Mouse (Mus musculus) neural tube, embryonic 14.5 days (tissue): ENCODE measurements at regions not wholly inside any gene's neighbourhood (a gene's known extent, or its start where the extent isn't known, plus 50 kb on each side); places are given as distances from the start of the nearest gene placed in this dataset.

ENCODE experiments used
- ATAC-seq: fragments of 200-750 bp; cut with Nextera tagmentation; 2 replicates; pipeline ENCODE4 v1.8.0; 2017; ENCODE audit warnings: low read depth, mild to moderate bottlenecking, moderate TSS enrichment, moderate library complexity
- H3K27ac ChIP-seq: fragments of 300-500 bp; sonication (generic); 2 replicates; pipeline ENCODE4 v1.5.1; 2014; ENCODE audit warnings: low read depth, mild to moderate bottlenecking, control low read depth, low read length, moderate library complexity, mixed read lengths
- H3K27me3 ChIP-seq: fragments of 300-500 bp; sonication (generic); 2 replicates; pipeline ENCODE4 v1.6.1; 2014; ENCODE audit warnings: low read length; ENCODE audit not compliant: control insufficient read depth, insufficient read depth
- H3K36me3 ChIP-seq: fragments of 300-500 bp; sonication (generic); 2 replicates; pipeline ENCODE4 v1.6.1; 2014; ENCODE audit warnings: low read length, mixed read lengths; ENCODE audit not compliant: control insufficient read depth, insufficient read depth
- H3K4me1 ChIP-seq: fragments of 300-500 bp; sonication (generic); 2 replicates; pipeline ENCODE4 v1.6.1; 2014; ENCODE audit warnings: low read length; ENCODE audit not compliant: control insufficient read depth, insufficient read depth
- H3K4me2 ChIP-seq: fragments of 300-500 bp; sonication (generic); 2 replicates; pipeline ENCODE4 v1.6.1; 2014; ENCODE audit warnings: mild to moderate bottlenecking, low read depth, low read length, control low read depth
- H3K4me3 ChIP-seq: fragments of 300-500 bp; sonication (generic); 2 replicates; pipeline ENCODE4 v1.5.1; 2014; ENCODE audit warnings: low read depth, low read length, control low read depth, mixed read lengths
- H3K9ac ChIP-seq: fragments of 300-500 bp; sonication (generic); replicated peaks from 2 replicates; pipeline ENCODE4 v1.6.1; 2014; ENCODE audit warnings: low read depth, mild to moderate bottlenecking, control low read depth, low read length, mixed read lengths
- H3K9me3 ChIP-seq: fragments of 300-500 bp; sonication (generic); 2 replicates; pipeline ENCODE4 v1.6.1; 2016; ENCODE audit warnings: low read length; ENCODE audit not compliant: control insufficient read depth
- WGBS: fragments of 180-500 bp; shearing (Covaris S2); extraction: QIAGEN DNeasy Blood & Tissue Kit; methylation state at CpG from one replicate; pipeline ENCODE4 v1.1.7; 2014; 5-methylcytosine and 5-hydroxymethylcytosine counted together

- Histone ChIP-seq H3K4me1 (no peaks in the 10 kb centered on the region), H3K4me2 (no peak overlapping the region), H3K9me3 (no peaks in the 10 kb centered on the region), H3K27me3 (no peaks in the 10 kb centered on the region), H3K36me3 (no peaks in the 10 kb centered on the region), H3K9ac (no peak overlapping the region), H3K4me3 (no peak overlapping the region), H3K27ac (no peak overlapping the region)
- WGBS: 45% methylated on average over 3 of the region's 3 CpGs
- ATAC-seq: no peak
These were observed 187.8 kb upstream of the Tle4 start for GRCm38 (mm10) chr19:14785661-14786060.

GRCm38 (mm10) chr19:14777709-14778108, 179.9 kb upstream of the Tle4 start:
- no peaks in the 10 kb centered on the region for H3K36me3 ChIP-seq
- no peaks in the 10 kb centered on the region for H3K27me3 ChIP-seq
- peak overlapping the region; percentile 47 for H3K4me2 ChIP-seq
- 0 out of 2 replicates have a peak, but pooled peaks cover 3% of the 10 kb centered on the region for H3K4me1 ChIP-seq
- H3K9ac ChIP-seq: no peak overlapping the region
- H3K27ac ChIP-seq: no peak overlapping the region
- no peaks in the 10 kb centered on the region for H3K9me3 ChIP-seq
- ATAC-seq: peak; percentile 33; the same call in 1 of the 2 replicates
- no peak overlapping the region for H3K4me3 ChIP-seq
- 29% methylated on average over 7 of the region's 7 CpGs for WGBS

- 0 out of 2 replicates have a peak, but pooled peaks cover 3% of the 10 kb centered on the region for H3K4me1 ChIP-seq
- 2% methylated on average over 10 of the region's 10 CpGs for WGBS
- peak; percentile 84 for ATAC-seq
- H3K4me2 ChIP-seq: peak overlapping the region; percentile 47
- H3K36me3 ChIP-seq: no peaks in the 10 kb centered on the region
- H3K9ac ChIP-seq: 0 out of 2 replicates have a peak overlapping the region, but pooled peaks have one; percentile 22
- H3K27ac ChIP-seq: no peak overlapping the region
- no peaks in the 10 kb centered on the region for H3K27me3 ChIP-seq
- peak overlapping the region; percentile 9; the same call in 1 of the 2 replicates for H3K4me3 ChIP-seq
- no peaks in the 10 kb centered on the region for H3K9me3 ChIP-seq
These were observed 179.3 kb upstream of the Tle4 start for GRCm38 (mm10) chr19:14777198-14777597.

- WGBS: 22% methylated on average over 5 of the region's 5 CpGs
- no peak overlapping the region for H3K4me3 ChIP-seq
These were observed 178.9 kb upstream of the Tle4 start for GRCm38 (mm10) chr19:14776791-14777190.

GRCm38 (mm10) chr19:14772794-14773193, 174.9 kb upstream of the Tle4 start:
- 91% methylated on average over 2 of the region's 2 CpGs for WGBS
- ATAC-seq: no peak
- 0 out of 2 replicates have a peak, but pooled peaks cover 3% of the 10 kb centered on the region for H3K4me1 ChIP-seq
- H3K4me2 ChIP-seq: no peak overlapping the region
- H3K27me3 ChIP-seq: no peaks in the 10 kb centered on the region
- no peaks in the 10 kb centered on the region for H3K36me3 ChIP-seq
- no peaks in the 10 kb centered on the region for H3K9me3 ChIP-seq
- no peak overlapping the region for H3K4me3 ChIP-seq
- H3K27ac ChIP-seq: no peak overlapping the region
- H3K9ac ChIP-seq: no peak overlapping the region

More at GRCm38 (mm10) chr19:14776791-14777190, 178.9 kb upstream of the Tle4 start:
- 0 out of 2 replicates have a peak, but pooled peaks cover 3% of the 10 kb centered on the region for H3K4me1 ChIP-seq
- H3K4me2 ChIP-seq: peak overlapping the region; percentile 47; the same call in 1 of the 2 replicates
- H3K27me3 ChIP-seq: no peaks in the 10 kb centered on the region
- H3K27ac ChIP-seq: no peak overlapping the region
- H3K9ac ChIP-seq: no peak overlapping the region
- no peak for ATAC-seq
- no peaks in the 10 kb centered on the region for H3K36me3 ChIP-seq
- no peaks in the 10 kb centered on the region for H3K9me3 ChIP-seq

- no peak overlapping the region for H3K4me3 ChIP-seq
- no peaks in the 10 kb centered on the region for H3K36me3 ChIP-seq
- H3K4me1 ChIP-seq: no peaks in the 10 kb centered on the region
- H3K9me3 ChIP-seq: no peaks in the 10 kb centered on the region
- no peak overlapping the region for H3K9ac ChIP-seq
- H3K27me3 ChIP-seq: no peaks in the 10 kb centered on the region
- ATAC-seq: no peak
- no peak overlapping the region for H3K4me2 ChIP-seq
- no peak overlapping the region for H3K27ac ChIP-seq
These were observed 154.8 kb upstream of the Tle4 start for GRCm38 (mm10) chr19:14752646-14753045.

GRCm38 (mm10) chr19:14742361-14742760, 144.5 kb upstream of the Tle4 start:
- Histone ChIP-seq H3K4me2 (no peak overlapping the region), H3K36me3 (no peaks in the 10 kb centered on the region), H3K9me3 (no peaks in the 10 kb centered on the region), H3K9ac (no peak overlapping the region), H3K4me1 (no peaks in the 10 kb centered on the region), H3K4me3 (no peak overlapping the region), H3K27ac (no peak overlapping the region), H3K27me3 (no peaks in the 10 kb centered on the region)
- ATAC-seq: no peak
- 93% methylated on average over 3 of the region's 3 CpGs for WGBS

GRCm38 (mm10) chr19:14740936-14741335, 143.1 kb upstream of the Tle4 start:
- Histone ChIP-seq H3K4me1 (no peaks in the 10 kb centered on the region), H3K27me3 (no peaks in the 10 kb centered on the region), H3K36me3 (no peaks in the 10 kb centered on the region), H3K4me3 (no peak overlapping the region), H3K9ac (no peak overlapping the region), H3K27ac (no peak overlapping the region), H3K9me3 (no peaks in the 10 kb centered on the region), H3K4me2 (no peak overlapping the region)
- WGBS: 91% methylated on average over 1 of the region's 1 CpGs
- ATAC-seq: no peak

GRCm38 (mm10) chr19:14740139-14740538, 142.3 kb upstream of the Tle4 start:
- 97% methylated on average over 1 of the region's 1 CpGs for WGBS

More at GRCm38 (mm10) chr19:14740139-14740538, 142.3 kb upstream of the Tle4 start:
- Histone ChIP-seq H3K27me3 (no peaks in the 10 kb centered on the region), H3K27ac (no peak overlapping the region), H3K4me1 (no peaks in the 10 kb centered on the region), H3K36me3 (no peaks in the 10 kb centered on the region), H3K4me2 (no peak overlapping the region), H3K4me3 (no peak overlapping the region), H3K9ac (no peak overlapping the region), H3K9me3 (no peaks in the 10 kb centered on the region)
- no peak for ATAC-seq
